Mouse (Mus musculus) spleen, postnatal 4 days (tissue): ENCODE data around the gene Disp1.

Experiments
- DNase-seq, 2 experiments: peaks; one replicate each; pipeline ENCODE4 v3.0.0; 2022; ENCODE audit warnings: low spot score in 2 of 2

Gene Disp1

DNA sequence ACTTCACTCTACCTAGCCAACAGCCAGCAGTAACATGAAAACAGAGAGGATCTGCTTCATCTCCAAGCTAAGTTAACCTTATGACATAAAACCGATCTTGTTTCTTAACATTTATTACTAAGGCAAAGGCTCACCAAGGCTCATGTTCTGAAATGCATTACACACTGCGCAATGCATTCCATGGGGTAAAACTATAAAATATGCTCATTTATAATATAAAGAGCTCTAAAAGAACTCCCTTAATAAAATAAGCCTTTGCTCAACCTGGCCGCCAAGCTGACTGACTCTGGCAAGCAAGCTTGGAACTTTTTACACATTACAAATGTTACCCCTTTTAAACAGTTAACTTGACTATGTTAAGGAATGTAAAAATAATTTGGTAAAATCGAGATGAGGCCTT, 94.1 kb downstream of the Disp1 start:
- DNase-seq, result no peak

DNA sequence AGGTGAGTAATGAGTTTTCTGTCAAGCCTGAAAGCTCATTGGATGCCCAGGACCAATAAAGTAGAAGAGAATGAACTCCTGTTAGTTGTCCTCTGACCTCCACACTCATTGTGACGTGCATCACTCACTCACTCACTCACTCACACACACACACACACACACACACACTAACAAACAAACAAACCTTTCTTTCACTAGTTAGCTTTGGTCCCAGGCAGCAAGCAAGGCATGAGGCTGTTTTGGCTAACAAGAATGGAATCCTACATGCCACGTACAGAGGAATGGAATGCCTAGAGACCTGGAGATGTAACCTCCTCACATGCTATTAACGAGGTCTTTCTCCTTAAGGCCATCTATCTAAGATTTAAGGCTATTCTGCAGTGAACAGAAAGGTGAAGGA, 97.6 kb downstream of the Disp1 start:
- no peak for DNase-seq

DNA sequence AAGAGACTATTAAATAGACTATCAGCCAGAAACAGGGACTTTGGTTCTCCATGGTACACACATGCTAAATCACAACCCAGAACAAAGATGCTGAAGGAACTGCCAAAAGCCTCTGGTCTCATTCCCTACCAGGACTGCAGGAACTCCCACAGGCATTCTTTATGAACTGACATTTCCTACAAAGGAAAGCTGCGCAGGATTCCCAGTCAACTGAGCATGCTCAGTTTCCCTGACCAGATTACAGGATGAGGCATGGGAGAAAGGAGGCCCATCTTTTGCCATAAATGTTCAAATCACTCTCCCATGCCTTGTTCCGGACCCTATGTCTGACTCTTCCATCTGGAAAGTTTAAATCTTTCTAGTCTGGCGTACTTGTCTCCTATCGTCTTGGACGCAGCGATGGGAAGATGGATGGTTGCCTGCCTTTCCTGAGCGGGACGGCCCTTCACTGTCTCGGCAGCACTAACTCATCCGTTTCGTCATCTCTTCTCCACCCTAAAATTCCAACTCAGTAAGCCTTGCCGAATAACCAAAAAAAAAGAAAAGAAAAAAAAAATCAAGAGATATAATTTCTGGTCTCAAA, 100.9 kb downstream of the Disp1 start:
- no peak for DNase-seq

DNA sequence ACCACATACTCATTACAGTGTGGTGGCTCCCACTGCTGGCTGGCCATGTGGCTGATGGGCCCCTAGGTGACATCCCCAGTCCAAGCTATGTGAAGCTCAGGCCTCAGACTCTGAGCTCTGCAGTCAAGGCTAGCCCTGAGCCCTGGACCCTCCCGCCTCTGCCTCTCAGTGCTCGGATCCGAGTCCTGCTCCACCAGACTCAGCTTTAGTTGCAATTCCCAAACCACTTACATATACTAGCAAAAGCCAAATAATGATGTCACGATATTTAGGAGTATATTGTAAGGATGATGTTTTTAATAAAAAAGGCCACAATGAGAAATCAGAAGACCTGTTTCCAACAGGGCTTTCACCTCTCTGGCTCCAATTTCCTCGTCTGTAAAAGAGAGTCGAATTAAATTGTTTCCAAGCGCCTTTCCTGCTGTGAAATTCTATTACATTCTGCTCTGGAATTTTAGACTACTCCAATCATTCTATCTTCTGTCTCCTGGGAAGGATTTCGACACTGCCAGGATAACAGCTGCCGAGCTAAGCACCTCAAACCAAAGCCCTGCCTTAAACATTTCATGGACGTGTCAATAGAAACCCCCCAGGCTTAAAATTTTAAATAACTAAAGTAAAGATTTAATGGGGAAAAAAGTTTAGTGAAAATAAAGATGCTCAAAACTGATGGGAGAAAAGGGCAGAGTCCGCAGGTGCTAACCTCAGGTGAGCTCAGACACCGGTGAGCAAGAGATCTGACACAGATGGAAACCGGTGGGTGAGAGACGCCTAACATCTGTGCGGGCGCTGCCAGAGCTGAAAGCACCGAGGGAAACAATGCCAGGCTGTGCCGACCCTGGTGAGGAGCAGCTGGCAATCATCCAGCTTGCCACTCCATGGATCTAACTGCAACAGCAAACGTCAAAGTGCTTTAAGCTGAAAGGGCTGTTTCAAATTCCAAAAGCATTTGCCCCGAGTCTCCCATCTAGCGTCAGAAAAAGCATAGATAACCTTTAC, 103.2 kb downstream of the Disp1 start:
- no peak for DNase-seq

DNA sequence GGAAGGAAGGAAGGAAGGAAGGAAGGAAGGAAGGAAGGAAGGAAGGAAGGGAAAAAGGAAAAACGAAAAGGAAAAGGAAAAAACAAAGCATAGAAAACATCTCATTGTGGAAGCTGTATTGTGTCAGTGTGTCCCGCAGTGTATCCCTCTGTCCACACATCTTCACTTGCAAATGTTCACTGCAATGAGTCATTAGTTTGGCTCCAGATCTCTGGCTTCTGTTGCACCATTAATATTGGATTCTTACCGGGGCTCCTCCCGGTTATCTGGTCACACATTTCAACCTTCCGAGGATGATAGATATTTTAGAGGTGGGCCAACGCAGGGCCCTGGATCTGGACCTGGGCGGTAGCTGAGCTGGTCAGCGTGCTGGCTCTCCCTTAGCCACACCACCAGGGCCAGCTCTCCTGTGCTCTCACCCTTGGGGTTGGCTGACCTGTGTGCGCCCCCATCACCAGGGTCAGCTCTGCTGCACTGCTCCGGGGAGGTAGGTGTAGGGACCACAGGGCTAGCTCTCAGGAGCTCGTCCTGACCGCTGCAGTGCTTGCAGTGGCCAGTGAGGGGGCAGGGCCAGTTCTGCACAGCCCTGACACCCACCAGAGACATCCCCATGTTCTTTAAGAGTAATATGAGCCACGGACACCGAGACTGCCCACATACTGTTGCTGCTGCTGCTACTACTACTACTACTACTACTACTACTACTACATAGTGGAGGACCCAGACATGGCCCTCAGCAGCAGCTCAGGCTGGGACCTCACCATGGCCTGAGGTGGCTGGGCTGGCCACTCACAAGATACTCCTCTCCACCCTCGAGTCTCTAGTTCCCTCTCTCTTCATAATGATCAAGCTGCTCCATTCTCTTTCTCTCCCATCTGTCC, 104.1 kb downstream of the Disp1 start:
- DNase-seq, result no peak

DNA sequence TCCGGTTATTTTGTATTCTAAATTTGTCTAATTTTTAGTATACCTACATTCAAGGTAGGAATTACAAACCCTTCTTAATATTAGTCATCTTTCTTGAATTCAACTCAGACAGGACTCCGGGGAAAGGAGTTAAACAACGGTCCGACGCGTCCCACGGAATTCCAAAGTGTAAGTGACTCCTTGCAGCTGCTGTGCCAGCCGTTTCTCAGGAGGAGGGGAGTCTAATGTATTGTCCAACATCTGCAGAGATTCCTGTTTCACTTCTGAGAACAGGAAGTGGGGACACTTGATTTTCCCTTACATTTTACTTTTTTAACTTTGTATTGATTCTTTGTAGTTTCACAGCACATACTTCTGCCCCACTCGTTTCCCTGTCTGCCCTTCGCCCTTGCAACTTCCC, 104.9 kb downstream of the Disp1 start:
- DNase-seq, result no peak

DNA sequence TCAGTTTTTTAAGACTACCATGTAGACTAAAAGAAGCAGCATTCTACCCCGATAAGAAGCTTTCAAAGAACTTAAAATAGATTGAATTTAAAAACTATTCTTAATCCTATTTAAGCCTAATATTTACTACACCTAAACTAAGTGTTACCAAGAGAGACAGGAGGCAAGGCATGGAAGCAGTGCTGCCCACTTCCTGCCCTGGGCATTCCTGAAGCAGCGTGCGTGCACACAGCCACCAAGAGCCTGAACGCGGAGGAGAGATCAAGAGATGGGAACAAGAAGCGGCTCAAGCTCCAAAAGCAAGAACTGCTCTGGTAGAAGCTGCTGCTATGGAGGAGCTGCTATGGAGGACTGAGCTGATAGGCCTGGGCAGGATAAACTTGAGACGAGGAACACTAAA, 106.2 kb downstream of the Disp1 start:
- DNase-seq, result no peak

DNA sequence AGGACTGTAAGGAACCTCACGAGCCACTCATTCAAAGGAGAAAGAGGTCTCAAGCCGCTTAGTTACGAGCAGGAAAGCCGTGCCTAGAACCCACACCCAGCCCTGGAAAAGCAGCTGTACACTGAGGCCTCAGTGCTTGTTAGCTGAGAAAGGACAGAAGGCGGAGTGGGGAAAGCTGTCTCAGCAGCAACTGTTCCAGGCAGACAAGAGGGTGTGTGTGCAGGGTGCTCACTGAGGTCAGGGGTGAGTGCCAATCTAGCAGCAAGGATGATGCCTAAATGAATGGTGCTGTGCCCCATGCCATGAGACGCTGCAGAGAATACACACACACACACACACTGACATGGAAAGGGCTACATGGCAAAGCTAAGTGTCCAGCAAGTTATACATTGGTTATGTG, 106.8 kb downstream of the Disp1 start:
- DNase-seq, result no peak

DNA sequence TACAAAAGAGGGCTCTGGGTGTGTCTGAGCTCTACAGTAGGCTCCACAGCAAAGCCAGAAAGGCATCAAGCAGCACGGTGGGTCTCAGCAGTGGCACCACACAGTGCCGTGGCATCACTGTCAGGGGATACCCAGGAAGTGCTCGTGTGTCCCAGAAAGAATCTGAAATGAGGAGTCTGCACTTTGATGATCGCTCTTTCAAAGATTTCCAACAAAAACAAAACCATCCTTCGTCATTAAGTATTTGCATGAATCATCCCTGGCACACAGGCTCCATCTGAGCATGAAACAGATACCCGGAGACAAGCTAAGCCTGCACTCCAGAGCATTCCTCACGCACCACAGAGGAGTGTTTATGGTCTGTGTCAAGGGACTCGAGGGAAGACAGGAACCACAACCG, 107.8 kb downstream of the Disp1 start:
- DNase-seq, result no peak

DNA sequence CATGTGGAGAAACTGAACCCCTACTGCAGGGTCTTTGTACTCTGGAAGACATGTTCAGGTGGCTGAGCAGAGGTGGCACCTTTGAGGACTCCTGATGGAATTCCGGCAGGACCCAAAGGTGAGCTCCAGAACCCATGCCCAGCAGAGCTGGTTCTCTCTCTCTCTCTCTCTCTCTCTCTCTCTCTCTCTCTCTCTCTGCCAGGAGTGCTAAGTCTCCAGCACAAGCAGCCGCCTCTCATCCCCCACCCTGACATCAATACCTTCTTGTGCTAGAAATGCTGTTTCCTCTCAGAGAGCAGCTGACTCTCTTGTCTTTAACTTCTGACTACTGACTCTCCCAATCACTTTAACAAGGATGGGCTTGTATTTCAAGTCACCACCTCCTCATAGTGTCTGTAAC, 113.8 kb downstream of the Disp1 start:
- no peak for DNase-seq

DNA sequence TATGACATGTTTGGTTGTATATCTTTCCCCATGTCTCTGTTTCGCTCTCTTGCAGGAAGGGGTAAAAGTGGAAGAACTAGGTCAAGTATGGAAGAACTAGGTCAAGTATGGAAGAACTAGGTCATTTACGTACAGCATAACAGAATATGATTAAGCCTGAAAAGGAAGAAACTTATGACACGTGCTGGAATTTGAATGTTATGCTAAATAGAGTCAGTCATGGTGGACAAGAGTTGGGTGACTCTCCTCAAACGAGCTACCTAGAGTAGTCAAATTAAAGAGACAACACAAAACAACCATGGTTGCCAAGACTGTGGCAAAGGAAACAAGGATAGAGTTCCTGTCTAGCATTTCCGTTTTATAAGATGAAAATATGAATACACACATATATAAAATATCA, 116.6 kb downstream of the Disp1 start:
- no peak for DNase-seq

DNA sequence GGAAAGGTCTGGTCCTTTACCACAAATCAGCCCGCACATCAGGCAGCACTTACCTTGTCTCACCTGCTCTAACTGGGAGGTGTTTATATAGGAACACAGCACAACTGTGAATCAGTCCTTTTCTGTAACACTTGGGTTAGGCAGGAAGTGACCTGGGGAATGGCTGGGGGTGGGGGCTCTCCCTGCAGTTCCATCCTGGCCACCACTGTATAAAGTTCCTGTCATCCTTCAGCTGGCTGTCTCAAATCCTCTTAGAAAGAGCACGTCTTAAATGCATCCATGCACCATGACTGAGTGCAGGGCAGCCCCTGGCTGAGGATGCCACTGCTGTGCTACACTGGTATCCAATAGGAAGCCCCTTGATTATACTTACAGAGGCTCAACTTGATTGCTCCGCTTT, 118.5 kb downstream of the Disp1 start:
- DNase-seq, result peak in 1 of 2 experiments; percentile 35

DNA sequence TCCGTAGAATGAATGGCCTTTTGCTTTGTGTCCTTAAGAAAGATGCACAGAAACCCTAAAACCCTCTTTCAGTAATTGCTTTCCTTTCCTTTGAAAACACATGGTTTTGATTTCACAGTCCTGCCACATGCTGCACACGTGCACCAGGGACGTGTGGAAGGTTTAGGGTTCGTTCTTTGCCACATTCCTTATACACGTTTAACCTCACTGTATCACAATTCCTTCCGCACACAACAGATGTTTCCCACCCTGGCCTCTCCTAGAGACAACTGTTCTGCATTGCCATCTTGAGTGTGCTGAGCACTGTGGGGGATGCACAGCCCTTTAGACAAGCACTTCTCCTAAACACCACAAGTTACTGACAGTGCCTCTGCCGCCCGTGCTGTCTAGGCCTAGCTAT, 119.2 kb downstream of the Disp1 start:
- no peak for DNase-seq

DNA sequence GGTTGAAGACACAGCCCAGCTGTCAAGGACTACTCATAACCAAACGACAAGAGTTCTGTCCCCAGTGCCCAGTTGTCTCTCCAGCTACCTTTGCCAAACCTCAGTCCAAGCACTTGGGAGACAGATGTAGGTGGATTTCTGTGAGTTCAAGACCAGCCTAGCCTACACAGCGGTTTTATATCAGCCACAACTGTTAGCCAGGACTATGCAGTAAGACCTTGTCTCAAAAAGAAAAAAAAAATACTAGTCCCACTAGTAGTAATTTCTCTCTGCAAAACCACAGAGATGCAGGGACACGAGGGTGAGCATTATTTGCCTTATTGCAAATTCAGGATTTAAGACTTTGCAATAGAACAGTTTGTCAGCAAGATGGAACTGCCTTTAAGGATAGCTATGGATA, 120.0 kb downstream of the Disp1 start:
- DNase-seq, result no peak

DNA sequence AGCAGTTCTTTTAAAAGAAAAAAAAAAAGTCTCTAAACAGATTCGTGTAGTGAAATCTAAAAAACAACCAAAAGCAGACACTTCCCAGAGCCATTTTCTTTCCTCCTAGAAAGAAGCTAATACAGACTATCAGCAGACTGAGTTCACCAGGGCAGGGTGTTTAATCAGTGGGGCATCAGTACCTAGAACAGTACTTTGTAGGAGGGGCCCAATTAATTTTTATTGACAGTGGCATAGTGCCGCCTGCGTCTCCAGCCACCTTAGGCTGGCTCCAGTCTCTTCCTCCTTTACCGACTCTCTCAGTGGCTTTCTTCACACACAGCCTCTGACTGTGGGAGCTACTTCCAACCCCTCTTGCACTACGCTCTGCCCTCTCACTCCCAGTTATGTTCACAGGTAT, 121.1 kb downstream of the Disp1 start:
- DNase-seq, result no peak

DNA sequence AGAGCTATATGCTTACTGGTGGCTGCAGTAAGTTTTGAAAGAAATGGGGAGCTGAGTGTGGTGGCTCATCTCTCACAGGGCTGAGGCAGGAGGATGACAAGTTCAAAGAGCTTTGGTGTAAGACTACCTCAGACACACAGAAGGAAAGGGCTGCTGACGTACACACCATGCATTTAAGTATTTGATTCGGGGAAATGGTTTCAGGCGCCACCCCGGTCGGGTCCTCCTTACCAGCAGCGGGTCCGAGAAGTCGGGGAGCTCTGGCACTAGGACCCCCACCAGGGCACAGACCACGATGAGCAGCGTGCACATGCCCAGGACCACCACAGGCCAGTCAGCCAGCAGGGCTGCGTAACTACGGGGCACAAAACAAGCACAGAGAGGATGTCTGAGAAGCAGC, 121.6 kb downstream of the Disp1 start:
- peak in 1 of 2 experiments; percentile 57 for DNase-seq

DNA sequence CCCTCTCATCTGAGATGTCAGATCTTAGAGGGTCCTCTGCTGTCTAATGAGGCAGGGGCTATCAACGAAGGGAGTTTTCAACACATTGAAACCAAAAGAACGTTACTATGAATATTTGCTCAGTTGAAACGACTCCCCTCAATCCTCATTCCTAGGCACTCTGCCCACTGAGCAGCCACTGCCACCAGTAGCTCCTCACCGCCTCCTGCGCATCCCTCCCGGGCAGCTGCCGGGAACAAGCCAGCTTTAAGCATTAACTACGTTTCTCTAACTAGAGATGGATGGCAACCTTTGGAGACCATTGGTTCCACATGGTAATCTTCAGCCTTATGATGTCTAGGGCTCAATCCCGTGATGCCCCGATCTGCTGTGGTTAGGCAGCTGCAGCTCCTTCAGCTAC, 123.7 kb downstream of the Disp1 start:
- DNase-seq, result no peak

DNA sequence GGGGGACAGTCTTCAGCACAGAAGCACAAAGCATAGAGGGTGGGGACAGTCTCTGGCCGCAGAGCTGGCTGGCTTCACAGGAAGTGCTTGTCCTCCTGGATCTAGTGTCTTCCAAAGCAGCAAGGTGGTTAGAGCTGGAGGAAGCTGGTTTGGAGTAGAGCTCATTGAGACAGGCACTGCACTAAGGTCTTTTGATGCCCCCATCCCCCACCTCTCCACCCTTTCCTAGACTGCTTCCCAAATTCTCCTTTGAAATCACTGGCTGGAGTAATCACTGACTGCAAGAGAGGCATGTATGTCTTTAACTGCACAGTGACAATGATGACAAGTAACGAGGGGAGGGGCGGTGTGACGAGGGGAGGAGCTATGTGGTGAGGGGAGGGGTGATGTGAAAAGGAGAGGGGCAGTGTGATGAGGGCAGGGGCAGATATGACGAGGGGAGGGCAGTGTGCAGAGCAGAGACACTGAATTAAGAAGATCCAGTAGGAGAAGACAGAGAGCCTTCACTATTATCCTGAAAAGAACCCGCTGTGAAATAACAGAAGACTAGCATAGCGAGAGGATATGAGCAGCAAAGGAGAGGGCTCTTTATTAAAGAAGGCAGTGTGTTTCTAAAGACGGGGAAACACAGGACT, 125.8 kb downstream of the Disp1 start:
- DNase-seq, result peak in 1 of 2 experiments; percentile 42

DNA sequence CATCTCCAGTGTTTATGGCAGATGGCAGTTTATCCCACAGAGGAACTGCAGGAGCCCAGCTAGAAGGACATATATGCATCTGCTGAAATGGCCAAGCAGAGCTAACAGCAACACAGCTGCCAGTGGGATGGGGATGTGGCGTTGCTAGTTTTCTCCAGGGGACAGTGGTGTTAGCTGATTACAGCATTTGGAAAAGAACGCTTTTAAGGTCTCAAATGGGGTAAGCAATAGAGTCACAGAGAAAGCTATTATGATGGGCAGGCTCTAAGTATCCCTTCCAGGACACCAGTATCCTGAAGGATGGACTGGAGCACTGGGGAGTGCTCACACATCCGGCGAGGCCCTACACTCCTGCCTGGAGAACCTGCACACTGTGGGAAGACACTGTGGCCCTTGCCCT, 129.0 kb downstream of the Disp1 start:
- peak in 1 of 2 experiments; percentile 46 for DNase-seq

DNA sequence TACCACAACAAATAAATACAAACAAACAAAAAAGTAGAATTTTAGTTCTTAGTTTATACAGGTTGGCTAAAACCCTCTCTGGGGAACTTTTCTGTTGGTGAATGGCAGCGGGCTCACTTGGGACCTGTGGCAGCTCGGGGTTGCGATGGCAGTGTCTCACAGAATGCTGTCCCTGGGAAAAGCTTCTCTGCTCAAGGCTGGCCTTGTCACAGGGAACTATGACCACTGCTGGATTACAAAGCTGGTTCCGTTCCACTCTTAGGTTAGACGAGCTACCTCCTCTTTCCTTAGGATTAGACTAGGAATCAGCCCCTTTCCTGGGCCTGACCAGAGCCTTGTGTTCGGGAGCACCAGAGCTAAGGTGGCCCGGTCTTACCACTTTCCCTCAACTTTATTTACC, 130.1 kb downstream of the Disp1 start:
- peak in 1 of 2 experiments; percentile 51 for DNase-seq

DNA sequence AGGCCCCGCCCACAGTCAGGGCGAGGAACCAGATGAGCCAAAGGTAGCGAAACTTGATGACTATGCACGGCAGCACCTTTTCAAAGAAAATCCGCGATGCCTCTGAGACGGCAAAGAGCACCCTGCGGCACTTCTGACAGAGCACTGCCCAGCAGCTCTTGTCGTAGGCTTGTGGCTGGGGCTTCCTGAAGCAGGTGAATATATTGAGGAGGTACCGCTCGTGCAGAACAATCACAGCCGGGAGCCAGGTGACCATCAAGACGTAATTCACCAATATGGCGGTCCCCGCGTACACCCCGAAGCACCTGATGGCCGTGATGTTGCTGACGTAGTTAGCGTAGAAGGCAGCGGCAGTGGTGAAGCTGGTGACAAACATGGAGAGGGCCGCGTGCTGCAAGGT, 132.7 kb downstream of the Disp1 start:
- DNase-seq, result peak in 1 of 2 experiments; percentile 54

DNA sequence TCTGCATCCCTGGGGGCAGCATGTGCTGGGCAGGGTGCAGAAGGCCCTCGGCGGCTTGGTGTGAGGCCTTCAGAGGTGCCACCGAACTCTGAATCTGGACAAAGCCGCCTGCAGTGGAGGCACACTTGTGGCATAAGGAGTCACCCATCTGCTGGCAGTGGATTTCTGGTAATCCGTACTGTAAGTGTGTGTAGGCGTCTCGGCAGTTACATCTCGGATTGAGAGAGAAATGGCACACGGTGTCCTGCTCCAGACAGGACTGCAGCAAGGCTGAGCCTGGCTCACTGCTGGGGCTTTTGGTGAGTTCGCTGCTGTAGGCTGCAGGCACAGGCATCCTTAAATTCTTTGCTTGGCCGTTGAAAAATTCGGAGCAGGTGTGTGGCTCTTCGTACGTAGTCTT, 134.5 kb downstream of the Disp1 start:
- no peak for DNase-seq
